Mouse (Mus musculus) lung, embryonic 15.5 days (tissue): ENCODE data around the gene Ccdc7a. TPM values are rescaled to one million over a fixed set of nuclear protein-coding genes. Genes with fewer than 3 reads are reported as not detected.

Experiments used
- ATAC-seq: fragments of 200-750 bp; cut with Nextera tagmentation; 2 replicates; pipeline ENCODE4 v1.8.0; 2017; ENCODE audit warnings: moderate number of reproducible peaks, borderline replicate concordance; ENCODE audit not compliant: low FRiP score, low TSS enrichment; ENCODE audit errors: extremely low read depth
- H3K27ac ChIP-seq: fragments of 300-500 bp; sonication (generic); 2 replicates; pipeline ENCODE4 v1.5.1; 2015; ENCODE audit warnings: moderate library complexity, mild to moderate bottlenecking, inconsistent platforms
- H3K27me3 ChIP-seq: fragments of 300-500 bp; sonication (generic); 2 replicates; pipeline ENCODE4 v1.6.1; 2015; ENCODE audit warnings: inconsistent platforms
- H3K36me3 ChIP-seq: fragments of 300-500 bp; sonication (generic); 2 replicates; pipeline ENCODE4 v1.6.1; 2015; ENCODE audit warnings: inconsistent platforms
- H3K4me1 ChIP-seq: fragments of 300-500 bp; sonication (generic); 2 replicates; pipeline ENCODE4 v1.6.1; 2015; ENCODE audit warnings: inconsistent platforms
- H3K4me2 ChIP-seq: fragments of 300-500 bp; sonication (generic); 2 replicates; pipeline ENCODE4 v1.6.1; 2015; ENCODE audit warnings: inconsistent platforms, mild to moderate bottlenecking, moderate library complexity
- H3K4me3 ChIP-seq: fragments of 300-500 bp; sonication (generic); 2 replicates; pipeline ENCODE4 v1.5.1; 2015; ENCODE audit warnings: mild to moderate bottlenecking, inconsistent platforms
- H3K9ac ChIP-seq: fragments of 300-500 bp; sonication (generic); 2 replicates; pipeline ENCODE4 v1.6.1; 2015; ENCODE audit warnings: inconsistent platforms
- H3K9me3 ChIP-seq: fragments of 300-500 bp; sonication (generic); 2 replicates; pipeline ENCODE4 v1.6.1; 2016; ENCODE audit warnings: inconsistent platforms
- WGBS: fragments of 180-500 bp; shearing (Covaris S2); methylation state at CpG from one replicate; pipeline ENCODE4 v1.1.7; 2015; 5-methylcytosine and 5-hydroxymethylcytosine counted together
- polyA plus RNA-seq: library from polyadenylated mRNA; unstranded; fragments of >200 nt; fragmentation: Nextera tagmentation; extraction: Ambion mirVana; gene quantifications from 2 replicates; pipeline ENCODE4 v1.2.1, GENCODE M21; 2015

Gene Ccdc7a
- polyA plus RNA-seq, 1 experiment from 2014 or later, result not detected

GRCm38 (mm10) chr8:128685507-128686428 lies 379.5 kb downstream of the Ccdc7a start, which contains the start of gene Itgb1:
Gene Itgb1 (plus strand): TSS chr8:128685654.
- H3K4me3 ChIP-seq, result peak within 1 kb of the TSS; percentile 96

GRCm38 (mm10) chr8:128684609-128685506 lies 380.5 kb downstream of the Ccdc7a start:
- WGBS, result 6% methylated on average over 25 of the region's 25 CpGs
- Histone ChIP-seq H3K4me1 (peaks cover 21% of the 10 kb centered on the region), H3K4me2 (peak overlapping the region; percentile 66), H3K9me3 (no peaks in the 10 kb centered on the region), H3K36me3 (no peaks in the 10 kb centered on the region), H3K27ac (peak overlapping the region; percentile 100), H3K4me3 (peak overlapping the region; percentile 96), H3K27me3 (no peaks in the 10 kb centered on the region), H3K9ac (peak overlapping the region; percentile 98)
- ATAC-seq, result no peak

More at GRCm38 (mm10) chr8:128685507-128686428, 379.5 kb downstream of the Ccdc7a start, which contains the start of gene Itgb1:
- WGBS, result under 1% methylated on average over 97 of the region's 113 CpGs
- Histone ChIP-seq H3K9me3 (no peaks in the 10 kb centered on the region), H3K27me3 (no peaks in the 10 kb centered on the region), H3K4me2 (peak within 1 kb of the TSS; percentile 66), H3K4me1 (peaks cover 24% of the 10 kb centered on the region), H3K27ac (peak within 1 kb of the TSS; percentile 100), H3K9ac (peak within 1 kb of the TSS; percentile 98), H3K36me3 (no peaks in the 10 kb centered on the region)
- peak; percentile 97 for ATAC-seq

Other genes starting within 250 kb of the Ccdc7a start
- gene Ccdc7b, start 1.6 kb upstream of the Ccdc7a start, polyA plus RNA-seq, result not detected in 2 replicates
- not detected in 2 replicates for gene Gm10999, start 66.1 kb upstream of the Ccdc7a start, polyA plus RNA-seq
- gene 2610044O15Rik8, start 168.9 kb upstream of the Ccdc7a start, polyA plus RNA-seq, result 21.4 and 25.2 TPM in 2 replicates